Mouse (Mus musculus) intestine, embryonic 14.5 days (tissue): ENCODE measurements around the gene Fbxl14. TPM values are rescaled to one million over a fixed set of nuclear protein-coding genes. Genes with fewer than 3 reads are reported as not detected.
"Not testable (repeated sequence)": the region's sequence is repeated elsewhere in the genome, so short reads cannot be mapped to it uniquely, and the experiment has no call there.

Experiments
- ATAC-seq: fragments of 200-750 bp; cut with Nextera tagmentation; replicated peaks from 2 replicates; pipeline ENCODE4 v1.8.0; 2017; ENCODE audit warnings: low read depth, moderate number of reproducible peaks, moderate TSS enrichment, moderate library complexity; ENCODE audit not compliant: low FRiP score, low TSS enrichment
- DNase-seq: peaks from one replicate; pipeline ENCODE4 v3.0.0-alpha.2; 2018; ENCODE audit warnings: low spot score
- H3K27ac ChIP-seq: fragments of 300-500 bp; sonication (generic); 2 replicates; pipeline ENCODE4 v1.5.1; 2014; ENCODE audit warnings: low read depth, mild to moderate bottlenecking, control low read depth
- H3K27me3 ChIP-seq: fragments of 300-500 bp; sonication (generic); replicated peaks from 2 replicates; pipeline ENCODE4 v1.6.1; 2014; ENCODE audit warnings: low read length, control low read depth; ENCODE audit not compliant: control insufficient read depth, insufficient read depth
- H3K36me3 ChIP-seq: fragments of 300-500 bp; sonication (generic); 2 replicates; pipeline ENCODE4 v1.6.1; 2014; ENCODE audit warnings: low read length, control low read depth; ENCODE audit not compliant: control insufficient read depth, insufficient read depth
- H3K4me1 ChIP-seq: fragments of 300-500 bp; sonication (generic); replicated peaks from 2 replicates; pipeline ENCODE4 v1.6.1; 2014; ENCODE audit warnings: low read length, control low read depth, mixed read lengths; ENCODE audit not compliant: control insufficient read depth, insufficient read depth
- H3K4me2 ChIP-seq: fragments of 300-500 bp; sonication (generic); 2 replicates; pipeline ENCODE4 v1.6.1; 2014; ENCODE audit warnings: low read length
- H3K4me3 ChIP-seq: fragments of 300-500 bp; sonication (generic); 2 replicates; pipeline ENCODE4 v1.5.1; 2014; ENCODE audit warnings: low read depth, low read length, control low read depth, mixed read lengths
- H3K9ac ChIP-seq: fragments of 300-500 bp; sonication (generic); 2 replicates; pipeline ENCODE4 v1.6.1; 2014; ENCODE audit warnings: mild to moderate bottlenecking, low read length
- H3K9me3 ChIP-seq: fragments of 300-500 bp; sonication (generic); 2 replicates; pipeline ENCODE4 v1.6.1; 2016; ENCODE audit warnings: low read length, control low read depth; ENCODE audit not compliant: control insufficient read depth
- WGBS: fragments of 180-500 bp; shearing (Covaris S2); extraction: QIAGEN DNeasy Blood & Tissue Kit; methylation state at CpG from one replicate; pipeline ENCODE4 v1.1.7; 2014; 5-methylcytosine and 5-hydroxymethylcytosine counted together
- polyA plus RNA-seq: library from polyadenylated mRNA; unstranded; fragments of >200 nt; fragmentation: Nextera tagmentation; extraction: Ambion mirVana; gene quantifications from 2 replicates; pipeline ENCODE4 v1.2.1, GENCODE M21; 2014

Gene Fbxl14
- 6.4 and 6.8 TPM in 2 replicates for polyA plus RNA-seq

- Histone ChIP-seq H3K4me3 (peak within 1 kb of the TSS; percentile 81), H3K27ac (peak within 1 kb of the TSS; percentile 99), H3K9me3 (no peaks in the 10 kb centered on the region), H3K9ac (peak within 1 kb of the TSS; percentile 95), H3K27me3 (no peaks in the 10 kb centered on the region), H3K4me1 (peaks cover 32% of the 10 kb centered on the region), H3K4me2 (peak within 1 kb of the TSS; percentile 96), H3K36me3 (peaks cover 7% of the 10 kb centered on the region)
- 2% methylated on average over 66 of the region's 101 CpGs for WGBS
- DNase-seq (no peak), ATAC-seq (peak; percentile 86)
These were observed at the start of gene Fbxl14 for GRCm38 (mm10) chr6:119479343-119479875. Fbxl14 (plus strand) TSS chr6:119479668.

DNA sequence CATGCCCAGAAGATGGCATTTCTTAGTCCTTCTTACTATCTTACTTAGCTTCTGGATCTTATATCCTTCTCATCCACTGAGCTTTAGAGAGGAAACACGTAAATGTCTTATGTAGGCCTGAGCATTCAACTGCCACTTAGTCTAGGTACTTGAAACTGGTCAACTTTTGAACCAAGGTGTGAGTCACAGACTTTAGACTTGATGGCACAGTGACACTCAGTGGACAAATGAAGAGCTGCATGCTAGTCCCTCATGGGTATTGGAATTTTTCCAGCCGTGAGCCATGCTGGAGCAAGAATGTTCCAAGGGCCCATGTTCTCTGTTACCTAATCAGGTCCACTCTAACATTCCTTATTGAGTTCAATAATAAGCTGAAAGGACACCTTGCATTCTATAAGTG, 49.0 kb upstream of the Fbxl14 start:
- no peaks in the 10 kb centered on the region for H3K4me1 ChIP-seq
- H3K27ac ChIP-seq, result no peak overlapping the region
- peak; percentile 68 for DNase-seq
- no peaks in the 10 kb centered on the region for H3K36me3 ChIP-seq
- H3K9ac ChIP-seq, result no peak overlapping the region
- no peaks in the 10 kb centered on the region for H3K27me3 ChIP-seq
- H3K4me2 ChIP-seq, result no peak overlapping the region
- H3K9me3 ChIP-seq, result no peaks in the 10 kb centered on the region
- WGBS, result 53% methylated on average over 2 of the region's 2 CpGs
- ATAC-seq, result no peak
- H3K4me3 ChIP-seq, result no peak overlapping the region

- ATAC-seq, result no peak
- no peak overlapping the region for H3K9ac ChIP-seq
- 73% methylated on average over 6 of the region's 6 CpGs for WGBS
These were observed 47.6 kb upstream of the Fbxl14 start for GRCm38 (mm10) chr6:119431751-119432324.

GRCm38 (mm10) chr6:119434394-119434793, 45.1 kb upstream of the Fbxl14 start:
- 68% methylated on average over 4 of the region's 4 CpGs for WGBS
- H3K4me3 ChIP-seq, result no peak overlapping the region

More at GRCm38 (mm10) chr6:119431751-119432324, 47.6 kb upstream of the Fbxl14 start:
- no peaks in the 10 kb centered on the region for H3K27me3 ChIP-seq
- no peak for DNase-seq
- H3K27ac ChIP-seq, result no peak overlapping the region
- H3K9me3 ChIP-seq, result no peaks in the 10 kb centered on the region
- no peak overlapping the region for H3K4me3 ChIP-seq
- H3K36me3 ChIP-seq, result no peaks in the 10 kb centered on the region
- no peaks in the 10 kb centered on the region for H3K4me1 ChIP-seq
- H3K4me2 ChIP-seq, result no peak overlapping the region

DNA sequence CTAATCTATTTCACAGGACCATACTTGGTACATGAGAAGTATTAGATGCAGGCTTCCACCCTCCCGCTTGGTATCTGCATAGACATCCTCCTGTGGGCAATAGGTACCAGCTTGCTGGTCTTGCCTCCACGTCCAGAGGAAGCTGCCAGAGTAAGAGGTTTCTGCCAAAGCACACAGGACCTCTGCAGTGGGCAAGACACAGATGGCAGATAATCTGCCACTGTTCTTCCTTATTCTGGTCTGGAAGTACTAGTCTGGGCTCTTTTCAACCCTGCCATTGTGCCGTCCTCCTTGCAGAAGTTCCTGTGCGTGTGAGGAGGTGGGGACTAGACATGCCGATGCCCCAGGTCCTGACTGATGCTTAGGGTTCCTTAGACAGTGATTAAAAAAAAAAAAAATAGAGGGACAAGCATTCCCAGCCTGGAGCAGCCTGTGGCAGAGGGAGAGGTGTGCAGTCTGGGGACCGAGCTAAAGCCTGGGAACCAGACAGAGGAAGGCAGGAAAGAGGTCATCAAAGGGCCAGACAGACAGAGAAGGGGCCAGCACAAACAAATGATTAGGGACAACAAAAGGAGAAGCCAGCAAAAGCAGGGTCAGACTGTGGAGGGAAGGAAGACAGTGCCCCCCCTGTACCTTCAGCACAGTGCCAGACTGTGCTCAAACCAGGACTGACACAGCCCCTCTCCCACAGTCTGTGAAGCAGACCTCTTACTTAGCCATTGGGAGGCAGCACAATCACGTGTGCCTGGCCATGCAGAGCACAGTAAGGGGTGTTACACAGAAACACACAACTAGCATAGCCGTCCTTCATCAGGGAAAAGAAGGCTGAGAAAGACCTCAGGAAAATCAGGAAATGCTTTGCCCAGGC, 41.3 kb upstream of the Fbxl14 start:
- Histone ChIP-seq H3K27me3 (no peaks in the 10 kb centered on the region), H3K9ac (no peak overlapping the region), H3K27ac (no peak overlapping the region), H3K9me3 (no peaks in the 10 kb centered on the region), H3K4me3 (no peak overlapping the region), H3K4me2 (no peak overlapping the region), H3K4me1 (no peaks in the 10 kb centered on the region), H3K36me3 (no peaks in the 10 kb centered on the region)
- ATAC-seq, result 0 out of 2 replicates have a peak, but pooled peaks have one; percentile 55
- WGBS, result 52% methylated on average over 8 of the region's 8 CpGs
- no peak for DNase-seq

More at GRCm38 (mm10) chr6:119434394-119434793, 45.1 kb upstream of the Fbxl14 start:
- no peaks in the 10 kb centered on the region for H3K27me3 ChIP-seq
- ATAC-seq (no peak), DNase-seq (no peak)
- no peaks in the 10 kb centered on the region for H3K9me3 ChIP-seq
- no peaks in the 10 kb centered on the region for H3K4me1 ChIP-seq
- no peak overlapping the region for H3K9ac ChIP-seq
- no peak overlapping the region for H3K4me2 ChIP-seq
- no peaks in the 10 kb centered on the region for H3K36me3 ChIP-seq
- no peak overlapping the region for H3K27ac ChIP-seq

GRCm38 (mm10) chr6:119442729-119443128, 36.7 kb upstream of the Fbxl14 start:
- H3K27me3 ChIP-seq, H3K4me2 ChIP-seq, H3K9me3 ChIP-seq, H3K4me3 ChIP-seq, H3K36me3 ChIP-seq, ATAC-seq, H3K4me1 ChIP-seq, H3K9ac ChIP-seq, H3K27ac ChIP-seq, DNase-seq: not testable (repeated sequence)
- WGBS, result 84% methylated on average over 5 of the region's 5 CpGs

GRCm38 (mm10) chr6:119443742-119444645, 35.5 kb upstream of the Fbxl14 start:
- H3K9me3 ChIP-seq, result no peaks in the 10 kb centered on the region
- no peaks in the 10 kb centered on the region for H3K36me3 ChIP-seq
- H3K27ac ChIP-seq, result no peak overlapping the region
- H3K9ac ChIP-seq, result no peak overlapping the region
- ATAC-seq (peak; percentile 70), DNase-seq (peak; percentile 89)
- H3K4me2 ChIP-seq, result peak overlapping the region; percentile 12
- H3K4me1 ChIP-seq, result peaks cover 11% of the 10 kb centered on the region; the same call in 1 of the 2 replicates
- 45% methylated on average over 12 of the region's 12 CpGs for WGBS
- no peak overlapping the region for H3K4me3 ChIP-seq
- H3K27me3 ChIP-seq, result no peaks in the 10 kb centered on the region
